In genomic region chr1:180458274-180458673, GRCm38 (mm10) we compare ENCODE assay signal across 9 mouse cellular contexts. TPM values are rescaled to one million over a fixed set of nuclear protein-coding genes. Genes with fewer than 3 reads are reported as not detected.
A peak's percentile ranks its signal among the peaks of the same experiment; 100 is the strongest.
DNase-seq lines count a peak whose midpoint lies in the region; ATAC-seq and TF ChIP-seq lines count a peak whose summit lies in the region.
"Had no signal": no experiment of that assay in that cellular context is flagged by ENCODE, and none has a peak within 500 bp of the region (broad histone marks: within the 10 kb centered on the region; RNA-seq: fewer than 3 reads in every experiment).

No protein-coding gene starts in this region.

- no peaks in the 10 kb centered on the region for H3K9me3 ChIP-seq in kidney, embryonic 14.5 days (ENCODE audit: control insufficient read depth, low read length)
- H3K9me3 ChIP-seq: midbrain, embryonic 12.5 days had no signal

- peak; percentile 48 for DNase-seq in kidney, adult 2 months
- peak; percentile 52 for DNase-seq in cerebellum, adult 9-10 months
- DNase-seq in heart, postnatal 14 days = peak; percentile 18 to 25
- DNase-seq in lung, postnatal 10 days = peak; percentile 60
- DNase-seq in layer of hippocampus, postnatal 10 days (ENCODE audit: low spot score in 2 of 2) = no peak
- DNase-seq in adrenal gland, adult (ENCODE audit: inconsistent age in 2 of 2, low spot score in 1 of 2) = no peak

- H3K4me1 ChIP-seq in kidney, adult 2 months (ENCODE audit: control insufficient read depth, insufficient read depth, low read length) = no peaks in the 10 kb centered on the region
- H3K4me1 ChIP-seq in kidney, embryonic 14.5 days (ENCODE audit: control insufficient read depth, insufficient read depth, low read length) = no peaks in the 10 kb centered on the region

- no peak overlapping the region for H3K27ac ChIP-seq in kidney, adult 2 months (ENCODE audit: insufficient read depth, low read depth, low read length)
- no peak overlapping the region for H3K27ac ChIP-seq in kidney, embryonic 14.5 days (ENCODE audit: low read depth, low read length)
- H3K27ac ChIP-seq: midbrain, embryonic 12.5 days had no signal

- no peaks in the 10 kb centered on the region for H3K27me3 ChIP-seq in kidney, adult 2 months (replicated peaks; ENCODE audit: control insufficient read depth, insufficient read depth, low read length)
- H3K27me3 ChIP-seq in kidney, embryonic 14.5 days (ENCODE audit: control insufficient read depth, insufficient read depth, low read length) = no peaks in the 10 kb centered on the region
- H3K27me3 ChIP-seq: midbrain, embryonic 12.5 days had no signal

- 55% methylated on average over 6 of the region's 6 CpGs for WGBS in kidney, adult 2 months
- 64% methylated on average over 6 of the region's 6 CpGs for WGBS in kidney, embryonic 14.5 days

- no peak for ATAC-seq in kidney, embryonic 14.5 days (ENCODE audit: low FRiP score, low TSS enrichment)
- no peak for ATAC-seq in granulocyte monocyte progenitor cell, adult 5-6 weeks (replicated peaks; ENCODE audit: poor library complexity, severe bottlenecking)

- no peak for TF ChIP-seq CTCF in kidney, adult 2 months (conservative IDR thresholded peaks at IDR 0.05; ENCODE audit: insufficient read depth, insufficient read length, low read depth, low read length)

- intact Hi-C loops in heart, postnatal 14 days (cut with DNase I) = no loop called here

- no peak for TF ChIP-seq POLR2A in kidney, adult 2 months (IDR thresholded peaks at IDR 0.05; ENCODE audit: low read depth, low read length)

- H3K36me3 ChIP-seq in kidney, adult 2 months (ENCODE audit: control insufficient read depth, insufficient read depth, low read length) = no peaks in the 10 kb centered on the region
- no peaks in the 10 kb centered on the region for H3K36me3 ChIP-seq in kidney, embryonic 14.5 days (ENCODE audit: control insufficient read depth, insufficient read depth, low read length)
- H3K36me3 ChIP-seq: midbrain, embryonic 12.5 days had no signal

- no peak overlapping the region for H3K9ac ChIP-seq in kidney, embryonic 14.5 days (ENCODE audit: low read depth, low read length)
- H3K9ac ChIP-seq: midbrain, embryonic 12.5 days had no signal

- no peak overlapping the region for H3K4me3 ChIP-seq in kidney, adult 2 months (ENCODE audit: insufficient read depth, low read depth, low read length)
- no peak overlapping the region for H3K4me3 ChIP-seq in kidney, embryonic 14.5 days (ENCODE audit: low read length)
- H3K4me3 ChIP-seq: midbrain, embryonic 12.5 days had no signal

- no peak overlapping the region for H3K4me2 ChIP-seq in kidney, embryonic 14.5 days (replicated peaks; ENCODE audit: low read depth, low read length)
- H3K4me2 ChIP-seq: midbrain, embryonic 12.5 days had no signal

RNA-seq across cellular contexts. Expression of gene Stum, which starts 25.0 kb away (rescaled TPM):
- polyA plus RNA-seq in kidney, adult 2 months (2012; rRNA removed) = 0.69 and 1.1 TPM in 2 replicates
- 1.7 and 1.8 TPM in 2 replicates for polyA plus RNA-seq in kidney, embryonic 14.5 days (2014; fragmentation: Nextera tagmentation; extraction: Ambion mirVana)
- 1 to 10 TPM in 1 of 2 experiments, under 1 TPM in 1; 0.78 to 1.6 TPM for total RNA-seq in heart, postnatal 14 days (2021)
- total RNA-seq in granulocyte monocyte progenitor cell, adult 5-6 weeks (2014; fragmentation: Nextera tagmentation) = not detected in 2 replicates
- not detected in 2 replicates for total RNA-seq in granulocyte monocyte progenitor cell, adult 5-6 weeks (2017)
- total RNA-seq in layer of hippocampus, postnatal 10 days (2021) = 100 to 1,000 TPM; 192 to 204 TPM

Comparison
In these comparisons a context has a peak if more than half of its experiments do, and no peak if none do; other contexts are left out.
1. DNase-seq: peak in kidney, adult 2 months (single experiment), cerebellum, adult 9-10 months (single experiment), heart, postnatal 14 days (2 of 2) and lung, postnatal 10 days (single experiment); none in layer of hippocampus, postnatal 10 days (0 of 2) and adrenal gland, adult (0 of 2).
2. RNA of gene Stum, which starts 25.0 kb away (total RNA-seq): 192 to 204 TPM in layer of hippocampus, postnatal 10 days; 0.78 to 1.6 TPM in heart, postnatal 14 days and not detected in granulocyte monocyte progenitor cell, adult 5-6 weeks; every median in the first group is over 10 times any median in the second.